Mouse (Mus musculus) left cerebral cortex, adult 18-20 months (tissue): ENCODE data around the gene Wdr25. TPM values are rescaled to one million over a fixed set of nuclear protein-coding genes. Genes with fewer than 3 reads are reported as not detected.

Source experiments
- DNase-seq, 2 experiments: peaks; one replicate each; pipeline ENCODE4 v3.0.0; 2021 to 2022; ENCODE audit warnings: low spot score in 2 of 2, mixed read lengths in 1 of 2
- total RNA-seq, 2 experiments: library from RNA; stranded (reverse); gene quantifications; 2 replicates each; pipeline ENCODE4 v1.2.3; 2021

Gene Wdr25
- total RNA-seq, 2 experiments from 2014 or later = 11.0 to 12.4 TPM

GRCm38 (mm10) chr12:109057736-109058135, 164.3 kb downstream of the Wdr25 start:
- no peak for DNase-seq

- no peak for DNase-seq
These were observed 165.2 kb downstream of the Wdr25 start for GRCm38 (mm10) chr12:109058660-109059059.

GRCm38 (mm10) chr12:109067561-109068135, 174.2 kb downstream of the Wdr25 start:
- peak; percentile 34 to 48 for DNase-seq

GRCm38 (mm10) chr12:109068167-109068653, 174.8 kb downstream of the Wdr25 start, which contains the start of gene Begain:
TSS of gene Begain (minus strand) at chr12:109068217.
- DNase-seq = no peak

GRCm38 (mm10) chr12:109068738-109069137, 175.3 kb downstream of the Wdr25 start:
- DNase-seq = no peak

- no peak for DNase-seq
These were observed 176.3 kb downstream of the Wdr25 start for GRCm38 (mm10) chr12:109069751-109070150.

GRCm38 (mm10) chr12:109071248-109071647, 177.8 kb downstream of the Wdr25 start:
- no peak for DNase-seq

- no peak for DNase-seq
These were observed 180.7 kb downstream of the Wdr25 start for GRCm38 (mm10) chr12:109074106-109074505.

GRCm38 (mm10) chr12:109074777-109075285, 181.4 kb downstream of the Wdr25 start:
- no peak for DNase-seq

- DNase-seq = no peak
These were observed 183.6 kb downstream of the Wdr25 start for GRCm38 (mm10) chr12:109077036-109077435.

Other genes with a start within 250 kb of the Wdr25 start
- 1 to 10 TPM; 3.5 to 4.6 TPM for gene Degs2, start 191.3 kb upstream of the Wdr25 start, total RNA-seq
- 10 to 100 TPM; 47.6 to 48.6 TPM for gene Yy1, start 100.7 kb upstream of the Wdr25 start, total RNA-seq
- 10 to 100 TPM; 14.3 to 15.3 TPM for gene Slc25a29, start 57.7 kb upstream of the Wdr25 start, total RNA-seq
- gene Slc25a47, start 57.6 kb upstream of the Wdr25 start, total RNA-seq = 1 to 10 TPM; 8.6 to 9.1 TPM
- 10 to 100 TPM; 88.5 to 95.1 TPM for gene Wars, start 543 bp downstream of the Wdr25 start, total RNA-seq
- gene Begain, start 174.6 kb downstream of the Wdr25 start, total RNA-seq = 100 to 1,000 TPM; 137 to 141 TPM